Mouse (Mus musculus) brain, embryonic 14.5 days (tissue): Measurements from ENCODE around the gene Gsdme.

Source experiments
- CTCF ChIP-seq: fragments of 200-500 bp; IDR thresholded peaks from 2 replicates; pipeline ENCODE4 v1.5.1; 2012; ENCODE audit warnings: inconsistent platforms, mild to moderate bottlenecking, moderate library complexity, borderline replicate concordance; ENCODE audit not compliant: insufficient read depth, insufficient read length; ENCODE audit errors: extremely low read depth
- POLR2A ChIP-seq: fragments of 200-500 bp; IDR thresholded peaks from 2 replicates; pipeline ENCODE4 v1.6.1; 2012; ENCODE audit warnings: mild to moderate bottlenecking, inconsistent platforms, borderline replicate concordance; ENCODE audit not compliant: poor library complexity, insufficient read depth, insufficient read length, severe bottlenecking; ENCODE audit errors: extremely low read depth

GRCm38 (mm10) chr6:50222986-50223385 is 40.7 kb downstream of the Gsdme start:
- TF ChIP-seq POLR2A (no peak), CTCF (no peak)
